Mouse (Mus musculus): ENCODE results near the gene Nrp1. TPM values are rescaled to one million over a fixed set of nuclear protein-coding genes. Genes with fewer than 3 reads are reported as not detected.

The Nrp1 gene
- polyA plus RNA-seq (2012; ENCODE audit: insufficient read depth, insufficient read length, missing spikeins): 56.0 and 73.5 TPM in 2 replicates

GRCm38 (mm10) chr8:128358406-128358755 is at the start of gene Nrp1:
Gene Nrp1, plus strand, starts transcription at chr8:128358604.
- H3K4me3 ChIP-seq (ENCODE audit: insufficient read depth, low read depth, low read length): peak within 1 kb of the TSS; percentile 96

GRCm38 (mm10) chr8:128320797-128321196 is 37.6 kb upstream of the Nrp1 start:
- no peak overlapping the region for H3K4me3 ChIP-seq (ENCODE audit: insufficient read depth, low read depth, low read length)
- H3K27ac ChIP-seq (replicated peaks; ENCODE audit: low read depth, low read length): no peak overlapping the region
- no peaks in the 10 kb centered on the region for H3K4me1 ChIP-seq (ENCODE audit: control insufficient read depth, insufficient read depth, insufficient read length, low read length)

More at GRCm38 (mm10) chr8:128358406-128358755, at the start of gene Nrp1:
- Histone ChIP-seq H3K4me1 (ENCODE audit: control insufficient read depth, insufficient read depth, insufficient read length, low read length) (peaks cover 5% of the 10 kb centered on the region; the same call in 1 of the 2 replicates), H3K27ac (replicated peaks; ENCODE audit: low read depth, low read length) (peak within 1 kb of the TSS; percentile 98)

- Histone ChIP-seq H3K27ac (replicated peaks; ENCODE audit: low read depth, low read length) (no peak overlapping the region), H3K4me1 (ENCODE audit: control insufficient read depth, insufficient read depth, insufficient read length, low read length) (no peaks in the 10 kb centered on the region), H3K4me3 (ENCODE audit: insufficient read depth, low read depth, low read length) (no peak overlapping the region)
These were observed 31.1 kb upstream of the Nrp1 start for GRCm38 (mm10) chr8:128327281-128327680.

GRCm38 (mm10) chr8:128327922-128328321 is 30.5 kb upstream of the Nrp1 start:
- Histone ChIP-seq H3K4me3 (ENCODE audit: insufficient read depth, low read depth, low read length) (no peak overlapping the region), H3K27ac (replicated peaks; ENCODE audit: low read depth, low read length) (no peak overlapping the region), H3K4me1 (ENCODE audit: control insufficient read depth, insufficient read depth, insufficient read length, low read length) (no peaks in the 10 kb centered on the region)

- Histone ChIP-seq H3K4me1 (ENCODE audit: control insufficient read depth, insufficient read depth, insufficient read length, low read length) (no peaks in the 10 kb centered on the region), H3K27ac (replicated peaks; ENCODE audit: low read depth, low read length) (no peak overlapping the region), H3K4me3 (ENCODE audit: insufficient read depth, low read depth, low read length) (no peak overlapping the region)
These were observed 28.9 kb upstream of the Nrp1 start for GRCm38 (mm10) chr8:128329502-128329901.

GRCm38 (mm10) chr8:128335976-128336375 is 22.4 kb upstream of the Nrp1 start:
- no peak overlapping the region for H3K4me3 ChIP-seq (ENCODE audit: insufficient read depth, low read depth, low read length)
- H3K4me1 ChIP-seq (ENCODE audit: control insufficient read depth, insufficient read depth, insufficient read length, low read length): peaks cover 6% of the 10 kb centered on the region
- H3K27ac ChIP-seq (replicated peaks; ENCODE audit: low read depth, low read length): no peak overlapping the region

- no peak overlapping the region for H3K27ac ChIP-seq (replicated peaks; ENCODE audit: low read depth, low read length)
- H3K4me3 ChIP-seq (ENCODE audit: insufficient read depth, low read depth, low read length): no peak overlapping the region
- H3K4me1 ChIP-seq (ENCODE audit: control insufficient read depth, insufficient read depth, insufficient read length, low read length): peaks cover 6% of the 10 kb centered on the region
These were observed 19.5 kb upstream of the Nrp1 start for GRCm38 (mm10) chr8:128338951-128339350.

- 0 out of 2 replicates have a peak overlapping the region, but pooled peaks have one; percentile 16 for H3K27ac ChIP-seq (replicated peaks; ENCODE audit: low read depth, low read length)
- no peak overlapping the region for H3K4me3 ChIP-seq (ENCODE audit: insufficient read depth, low read depth, low read length)
- peaks cover 6% of the 10 kb centered on the region for H3K4me1 ChIP-seq (ENCODE audit: control insufficient read depth, insufficient read depth, insufficient read length, low read length)
These were observed 18.9 kb upstream of the Nrp1 start for GRCm38 (mm10) chr8:128339521-128339920.

GRCm38 (mm10) chr8:128350405-128350804 is 8.0 kb upstream of the Nrp1 start:
- Histone ChIP-seq H3K4me3 (ENCODE audit: insufficient read depth, low read depth, low read length) (no peak overlapping the region), H3K4me1 (ENCODE audit: control insufficient read depth, insufficient read depth, insufficient read length, low read length) (no peaks in the 10 kb centered on the region), H3K27ac (replicated peaks; ENCODE audit: low read depth, low read length) (no peak overlapping the region)

- H3K4me3 ChIP-seq (ENCODE audit: insufficient read depth, low read depth, low read length): no peak overlapping the region
- no peak overlapping the region for H3K27ac ChIP-seq (replicated peaks; ENCODE audit: low read depth, low read length)
- H3K4me1 ChIP-seq (ENCODE audit: control insufficient read depth, insufficient read depth, insufficient read length, low read length): peaks cover 4% of the 10 kb centered on the region; the same call in 1 of the 2 replicates
These were observed 7.2 kb upstream of the Nrp1 start for GRCm38 (mm10) chr8:128351211-128351610.

GRCm38 (mm10) chr8:128352821-128353220 is 5.6 kb upstream of the Nrp1 start:
- no peak overlapping the region for H3K27ac ChIP-seq (replicated peaks; ENCODE audit: low read depth, low read length)
- peaks cover 4% of the 10 kb centered on the region; the same call in 1 of the 2 replicates for H3K4me1 ChIP-seq (ENCODE audit: control insufficient read depth, insufficient read depth, insufficient read length, low read length)
- H3K4me3 ChIP-seq (ENCODE audit: insufficient read depth, low read depth, low read length): no peak overlapping the region

GRCm38 (mm10) chr8:128353999-128354398 is 4.4 kb upstream of the Nrp1 start:
- Histone ChIP-seq H3K4me1 (ENCODE audit: control insufficient read depth, insufficient read depth, insufficient read length, low read length) (peaks cover 4% of the 10 kb centered on the region; the same call in 1 of the 2 replicates), H3K4me3 (ENCODE audit: insufficient read depth, low read depth, low read length) (no peak overlapping the region), H3K27ac (replicated peaks; ENCODE audit: low read depth, low read length) (no peak overlapping the region)

GRCm38 (mm10) chr8:128355091-128355490 is 3.3 kb upstream of the Nrp1 start:
- no peak overlapping the region for H3K4me3 ChIP-seq (ENCODE audit: insufficient read depth, low read depth, low read length)
- H3K27ac ChIP-seq (replicated peaks; ENCODE audit: low read depth, low read length): no peak overlapping the region
- peaks cover 4% of the 10 kb centered on the region; the same call in 1 of the 2 replicates for H3K4me1 ChIP-seq (ENCODE audit: control insufficient read depth, insufficient read depth, insufficient read length, low read length)

GRCm38 (mm10) chr8:128356170-128356569 is 2.2 kb upstream of the Nrp1 start:
- peak overlapping the region; percentile 97 for H3K27ac ChIP-seq (replicated peaks; ENCODE audit: low read depth, low read length)
- H3K4me3 ChIP-seq (ENCODE audit: insufficient read depth, low read depth, low read length): peak overlapping the region; percentile 96; the same call in 1 of the 2 replicates

GRCm38 (mm10) chr8:128356796-128357539 is 1.4 kb upstream of the Nrp1 start:
- Histone ChIP-seq H3K4me3 (ENCODE audit: insufficient read depth, low read depth, low read length) (peak overlapping the region; percentile 96), H3K27ac (replicated peaks; ENCODE audit: low read depth, low read length) (peak overlapping the region; percentile 97), H3K4me1 (ENCODE audit: control insufficient read depth, insufficient read depth, insufficient read length, low read length) (peaks cover 4% of the 10 kb centered on the region; the same call in 1 of the 2 replicates)

More at GRCm38 (mm10) chr8:128356170-128356569, 2.2 kb upstream of the Nrp1 start:
- peaks cover 4% of the 10 kb centered on the region; the same call in 1 of the 2 replicates for H3K4me1 ChIP-seq (ENCODE audit: control insufficient read depth, insufficient read depth, insufficient read length, low read length)

Data from brown adipose tissue, adult 24 weeks (tissue).